Mouse (Mus musculus): ENCODE data around the gene Nos3. TPM values are rescaled to one million over a fixed set of nuclear protein-coding genes. Genes with fewer than 3 reads are reported as not detected.

Nos3 gene
- polyA plus RNA-seq, 1 experiment, result 0.92 TPM

- H3ac ChIP-seq (ENCODE audit: control insufficient read depth, insufficient read length), result no peak overlapping the region
- no peaks in the 10 kb centered on the region for H3K36me3 ChIP-seq (ENCODE audit: control insufficient read depth, insufficient read depth)
- H3K4me2 ChIP-seq (ENCODE audit: low read depth), result peak overlapping the region; percentile 98
- no peak for TF ChIP-seq REST (IDR thresholded peaks at IDR 0.05; ENCODE audit: insufficient read depth, insufficient read length)
- no peak for TF ChIP-seq MAX (IDR thresholded peaks at IDR 0.05; ENCODE audit: low read depth)
- TF ChIP-seq USF1 (IDR thresholded peaks at IDR 0.05; ENCODE audit: low read depth), result no peak
- TF ChIP-seq POLR2AphosphoS2 (IDR thresholded peaks at IDR 0.05; ENCODE audit: insufficient read length, low read depth), result peak; percentile 60
- no peak for TF ChIP-seq E2F4 (IDR thresholded peaks at IDR 0.05; ENCODE audit: insufficient read depth)
- no peak for TF ChIP-seq TCF3 (IDR thresholded peaks at IDR 0.05; ENCODE audit: insufficient read length, low read depth)
- TF ChIP-seq TCF12 (IDR thresholded peaks at IDR 0.05; ENCODE audit: insufficient read depth, poor library complexity, severe bottlenecking), result no peak
- TF ChIP-seq MYOD1 (IDR thresholded peaks at IDR 0.05; ENCODE audit: control insufficient read depth in 1 of 3, insufficient read length in 2 of 3, low read depth in 2 of 3), result peak in 1 of 3 experiments; percentile 47
- no peak for TF ChIP-seq CEBPB (IDR thresholded peaks at IDR 0.05; ENCODE audit: insufficient read depth, poor library complexity, severe bottlenecking)
- peak; percentile 63 for TF ChIP-seq POLR2A (IDR thresholded peaks at IDR 0.05; ENCODE audit: insufficient read length, low read depth)
- TF ChIP-seq SRF (IDR thresholded peaks at IDR 0.05; ENCODE audit: control insufficient read depth, insufficient read length, low read depth), result peak; percentile 24
- TF ChIP-seq MYOG (IDR thresholded peaks at IDR 0.05; ENCODE audit: control insufficient read depth in 1 of 3, insufficient read depth in 1 of 3, insufficient read length in 2 of 3, low read depth in 2 of 3), result no peak
- H3K79me2 ChIP-seq (ENCODE audit: control insufficient read depth, insufficient read depth), result no peaks in the 10 kb centered on the region
- peak overlapping the region; percentile 30 for H3K4me3 ChIP-seq
- H3K27me3 ChIP-seq (ENCODE audit: control insufficient read depth, insufficient read depth, insufficient read length), result peaks cover 9% of the 10 kb centered on the region
These were observed 18.6 kb downstream of the Nos3 start for GRCm38 (mm10) chr5:24383026-24383859.

- Histone ChIP-seq H3K4me2 (ENCODE audit: low read depth) (peak overlapping the region; percentile 98), H3K36me3 (ENCODE audit: control insufficient read depth, insufficient read depth) (no peaks in the 10 kb centered on the region), H3ac (ENCODE audit: control insufficient read depth, insufficient read length) (no peak overlapping the region), H3K79me2 (ENCODE audit: control insufficient read depth, insufficient read depth) (no peaks in the 10 kb centered on the region), H3K27me3 (ENCODE audit: control insufficient read depth, insufficient read depth, insufficient read length) (peaks cover 8% of the 10 kb centered on the region), H3K4me3 (peak overlapping the region; percentile 30)
- no peak for TF ChIP-seq MAX (IDR thresholded peaks at IDR 0.05; ENCODE audit: low read depth)
- peak; percentile 53 to 89 (median 73) for TF ChIP-seq MYOD1 (IDR thresholded peaks at IDR 0.05; ENCODE audit: control insufficient read depth in 1 of 3, insufficient read length in 2 of 3, low read depth in 2 of 3)
- TF ChIP-seq REST (IDR thresholded peaks at IDR 0.05; ENCODE audit: insufficient read depth, insufficient read length), result no peak
- TF ChIP-seq POLR2AphosphoS2 (IDR thresholded peaks at IDR 0.05; ENCODE audit: insufficient read length, low read depth), result no peak
- TF ChIP-seq SRF (IDR thresholded peaks at IDR 0.05; ENCODE audit: control insufficient read depth, insufficient read length, low read depth), result no peak
- 0 out of 2 replicates have a peak, but pooled peaks have one; percentile 9 for TF ChIP-seq CEBPB (IDR thresholded peaks at IDR 0.05; ENCODE audit: insufficient read depth, poor library complexity, severe bottlenecking)
- peak; percentile 23 for TF ChIP-seq TCF12 (IDR thresholded peaks at IDR 0.05; ENCODE audit: insufficient read depth, poor library complexity, severe bottlenecking)
- no peak for TF ChIP-seq E2F4 (IDR thresholded peaks at IDR 0.05; ENCODE audit: insufficient read depth)
- TF ChIP-seq MYOG (IDR thresholded peaks at IDR 0.05; ENCODE audit: control insufficient read depth in 1 of 3, insufficient read depth in 1 of 3, insufficient read length in 2 of 3, low read depth in 2 of 3), result peak in 2 of 3 experiments; percentile 58 to 82
These were observed 19.8 kb downstream of the Nos3 start for GRCm38 (mm10) chr5:24384407-24384806.

GRCm38 (mm10) chr5:24385374-24385773 is 20.8 kb downstream of the Nos3 start:
- no peak overlapping the region for H3K4me3 ChIP-seq
- H3K79me2 ChIP-seq (ENCODE audit: control insufficient read depth, insufficient read depth), result no peaks in the 10 kb centered on the region
- TF ChIP-seq MYOG (IDR thresholded peaks at IDR 0.05; ENCODE audit: control insufficient read depth in 1 of 3, insufficient read depth in 1 of 3, insufficient read length in 2 of 3, low read depth in 2 of 3) (no peak), MYOD1 (IDR thresholded peaks at IDR 0.05; ENCODE audit: control insufficient read depth in 1 of 3, insufficient read length in 2 of 3, low read depth in 2 of 3) (no peak), SRF (IDR thresholded peaks at IDR 0.05; ENCODE audit: control insufficient read depth, insufficient read length, low read depth) (no peak), CEBPB (IDR thresholded peaks at IDR 0.05; ENCODE audit: insufficient read depth, poor library complexity, severe bottlenecking) (no peak), USF1 (IDR thresholded peaks at IDR 0.05; ENCODE audit: low read depth) (no peak), TCF3 (IDR thresholded peaks at IDR 0.05; ENCODE audit: insufficient read length, low read depth) (no peak), MAX (IDR thresholded peaks at IDR 0.05; ENCODE audit: low read depth) (no peak), TCF12 (IDR thresholded peaks at IDR 0.05; ENCODE audit: insufficient read depth, poor library complexity, severe bottlenecking) (no peak), POLR2AphosphoS2 (IDR thresholded peaks at IDR 0.05; ENCODE audit: insufficient read length, low read depth) (no peak), E2F4 (IDR thresholded peaks at IDR 0.05; ENCODE audit: insufficient read depth) (no peak), REST (IDR thresholded peaks at IDR 0.05; ENCODE audit: insufficient read depth, insufficient read length) (no peak), POLR2A (IDR thresholded peaks at IDR 0.05; ENCODE audit: insufficient read length, low read depth) (no peak)
- no peak overlapping the region for H3K4me2 ChIP-seq (ENCODE audit: low read depth)
- H3K27me3 ChIP-seq (ENCODE audit: control insufficient read depth, insufficient read depth, insufficient read length), result no peaks in the 10 kb centered on the region
- no peak overlapping the region for H3ac ChIP-seq (ENCODE audit: control insufficient read depth, insufficient read length)
- H3K36me3 ChIP-seq (ENCODE audit: control insufficient read depth, insufficient read depth), result no peaks in the 10 kb centered on the region

GRCm38 (mm10) chr5:24385887-24386550 is 21.4 kb downstream of the Nos3 start:
- no peaks in the 10 kb centered on the region for H3K79me2 ChIP-seq (ENCODE audit: control insufficient read depth, insufficient read depth)
- no peak overlapping the region for H3K4me3 ChIP-seq
- no peak overlapping the region for H3K4me2 ChIP-seq (ENCODE audit: low read depth)
- no peaks in the 10 kb centered on the region for H3K27me3 ChIP-seq (ENCODE audit: control insufficient read depth, insufficient read depth, insufficient read length)
- TF ChIP-seq REST (IDR thresholded peaks at IDR 0.05; ENCODE audit: insufficient read depth, insufficient read length), result no peak
- H3ac ChIP-seq (ENCODE audit: control insufficient read depth, insufficient read length), result no peak overlapping the region
- no peaks in the 10 kb centered on the region for H3K36me3 ChIP-seq (ENCODE audit: control insufficient read depth, insufficient read depth)
